Mouse (Mus musculus) embryonic fibroblast, embryonic 13.5 days (primary cell): ENCODE data around the gene Wfdc15a.
"Not testable (repeated sequence)": the region's sequence is repeated elsewhere in the genome, so short reads cannot be mapped to it uniquely, and the experiment has no call there.

Source experiments
- CTCF ChIP-seq: IDR thresholded peaks from 2 replicates; pipeline ENCODE4 v1.5.1; 2011; ENCODE audit warnings: mild to moderate bottlenecking, control low read depth, low read length, moderate library complexity, borderline replicate concordance; ENCODE audit not compliant: insufficient read depth
- POLR2A ChIP-seq: IDR thresholded peaks from 2 replicates; pipeline ENCODE4 v1.6.1; 2011; ENCODE audit warnings: low read depth, mild to moderate bottlenecking, control low read depth, low read length, moderate library complexity

DNA sequence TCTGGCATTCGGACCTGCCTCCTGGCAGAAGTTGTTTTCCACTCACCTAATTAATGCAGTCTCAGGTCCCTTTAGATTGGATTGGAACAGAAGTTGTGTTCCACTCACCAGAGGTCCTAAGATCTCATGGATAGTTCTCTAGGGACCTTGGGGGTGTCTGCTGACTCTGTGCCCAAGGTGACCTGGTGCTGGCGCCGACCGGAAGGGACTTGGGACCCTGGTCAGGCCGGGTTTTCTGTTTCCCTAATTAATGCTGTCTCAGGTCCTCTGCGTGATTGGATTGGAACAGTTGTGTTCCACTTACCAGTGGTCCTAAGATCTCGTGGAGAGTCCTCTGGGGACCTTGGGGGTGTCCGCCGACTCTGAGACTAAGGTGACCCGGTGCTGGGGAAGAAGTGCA lies 6.1 kb upstream of the Wfdc15a start:
- not testable (repeated sequence) for TF ChIP-seq CTCF, POLR2A
